Mouse (Mus musculus) E14TG2a.4 (cell line): ENCODE data around the gene Tpk1.

Experiments used
- CTCF ChIP-seq: conservative IDR thresholded peaks from 2 replicates; pipeline ENCODE4 v1.5.1; 2014; ENCODE audit warnings: low read length
- NANOG ChIP-seq: IDR thresholded peaks from 2 replicates; pipeline ENCODE4 v1.6.1; 2014; ENCODE audit warnings: borderline replicate concordance, low read length, mixed read lengths

DNA sequence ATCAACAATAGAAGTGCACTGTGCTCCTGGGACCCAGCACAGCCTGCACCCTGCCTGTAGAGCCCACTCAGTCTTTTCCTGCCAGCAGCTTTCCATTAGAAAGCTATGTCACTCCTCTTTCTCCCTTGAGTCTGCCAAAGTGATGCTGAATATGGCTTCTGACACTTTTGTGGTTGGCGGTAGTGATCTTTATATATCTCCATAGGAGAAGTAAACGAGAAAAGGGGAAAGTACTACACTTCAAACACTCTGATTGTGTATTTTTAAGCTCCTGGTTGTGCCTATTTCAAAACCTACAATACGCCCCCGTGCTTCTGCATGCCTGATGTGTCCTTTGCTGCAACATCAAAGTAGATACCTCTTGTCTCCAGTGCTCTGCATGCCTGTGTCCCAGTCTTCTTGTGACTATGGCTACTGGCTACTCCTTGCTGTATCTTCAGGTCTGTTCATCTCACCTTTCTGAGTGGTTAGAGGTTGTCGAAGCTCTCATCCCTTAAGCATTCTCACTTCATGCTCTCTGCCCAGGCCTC lies 302.7 kb downstream of the Tpk1 start:
- TF ChIP-seq CTCF (no peak), NANOG (no peak)
